Mouse (Mus musculus): ENCODE data around the gene Cry2. TPM values are rescaled to one million over a fixed set of nuclear protein-coding genes. Genes with fewer than 3 reads are reported as not detected.

Gene Cry2
- polyA plus RNA-seq, 1 experiment from 2014 or later = 12.6 TPM

Small RNA genes within 50 kb of the gene (microRNA-seq; reads per million reads assigned to microRNA genes)
- not detected for gene Mir7000 (ENCODE audit: borderline number of aligned reads)

Other genes starting within 250 kb of the Cry2 start
- gene Pex16, start 59.4 kb downstream of the Cry2 start, polyA plus RNA-seq (2014; fragmentation: Nextera tagmentation; extraction: Ambion mirVana) = 11.7 and 14.3 TPM in 2 replicates
- 5.8 and 6.6 TPM in 2 replicates for gene Large2, start 59.2 kb downstream of the Cry2 start, polyA plus RNA-seq (2014; fragmentation: Nextera tagmentation; extraction: Ambion mirVana)
- 1.6 and 1.9 TPM in 2 replicates for gene 1700029I15Rik, start 51.5 kb downstream of the Cry2 start, polyA plus RNA-seq (2014; fragmentation: Nextera tagmentation; extraction: Ambion mirVana)
- 18.8 and 21.9 TPM in 2 replicates for gene Mapk8ip1, start 32.8 kb downstream of the Cry2 start, polyA plus RNA-seq (2014; fragmentation: Nextera tagmentation; extraction: Ambion mirVana)
- 6.1 and 8.5 TPM in 2 replicates for gene Slc35c1, start 26.5 kb upstream of the Cry2 start, polyA plus RNA-seq (2014; fragmentation: Nextera tagmentation; extraction: Ambion mirVana)
- gene Chst1, start 165.7 kb upstream of the Cry2 start, polyA plus RNA-seq (2014; fragmentation: Nextera tagmentation; extraction: Ambion mirVana) = 2.4 and 3.4 TPM in 2 replicates

Measured in embryonic facial prominence, embryonic 11.5 days (tissue).